Mouse (Mus musculus) forebrain, embryonic 11.5 days (tissue): ENCODE data around the gene Zfp212. TPM values are rescaled to one million over a fixed set of nuclear protein-coding genes. Genes with fewer than 3 reads are reported as not detected.

Source experiments
- polyA plus RNA-seq: library from polyadenylated mRNA; unstranded; fragments of >200 nt; fragmentation: Nextera tagmentation; extraction: Ambion mirVana; gene quantifications from 2 replicates; pipeline ENCODE4 v1.2.1, GENCODE M21; 2014

The Zfp212 gene
- polyA plus RNA-seq, 1 experiment from 2014 or later = 17.5 TPM

Other genes with a start within 250 kb of the Zfp212 start
- 252 and 255 TPM in 2 replicates for gene Pdia4, start 107.0 kb upstream of the Zfp212 start, polyA plus RNA-seq
- gene Zfp786, start 89.6 kb upstream of the Zfp212 start, polyA plus RNA-seq = 7.3 and 7.6 TPM in 2 replicates
- gene Zfp398, start 84.8 kb upstream of the Zfp212 start, polyA plus RNA-seq = 9.2 and 11.3 TPM in 2 replicates
- 17.8 and 19.4 TPM in 2 replicates for gene Zfp282, start 43.3 kb upstream of the Zfp212 start, polyA plus RNA-seq
- 7.5 and 7.9 TPM in 2 replicates for gene Zfp956, start 32.9 kb downstream of the Zfp212 start, polyA plus RNA-seq
- gene Zfp777, start 128.4 kb downstream of the Zfp212 start, polyA plus RNA-seq = 10.8 and 12.3 TPM in 2 replicates
- 23.4 and 24.9 TPM in 2 replicates for gene Zfp746, start 166.1 kb downstream of the Zfp212 start, polyA plus RNA-seq